Mouse (Mus musculus) spleen, postnatal 36 days (tissue): ENCODE measurements around the gene AC129217.1.

Source experiments
- DNase-seq, 2 experiments: peaks; one replicate each; pipeline ENCODE4 v3.0.0; 2022; ENCODE audit warnings: low spot score in 2 of 2, mixed read lengths in 1 of 2

Gene AC129217.1

DNA sequence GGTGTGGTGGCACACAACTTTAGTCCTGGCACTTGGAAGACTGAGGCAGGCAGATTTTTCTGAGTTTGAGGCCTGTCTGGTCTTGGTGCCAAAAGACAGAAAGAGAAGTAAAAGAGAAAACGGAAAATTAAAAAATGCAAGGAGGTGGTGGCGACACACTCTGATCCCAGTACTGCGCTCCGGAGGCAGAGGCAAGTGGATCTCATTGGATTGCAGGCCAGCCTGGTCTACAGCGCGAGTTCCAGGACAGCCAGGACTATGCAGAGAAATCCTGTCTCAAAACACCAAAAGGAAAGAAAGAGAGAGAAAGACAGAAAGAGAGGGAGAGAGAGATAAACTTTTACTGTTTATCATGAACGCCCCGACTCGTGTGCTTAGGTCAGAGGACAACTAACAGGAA, 41.3 kb downstream of the AC129217.1 start:
- DNase-seq, result no peak

DNA sequence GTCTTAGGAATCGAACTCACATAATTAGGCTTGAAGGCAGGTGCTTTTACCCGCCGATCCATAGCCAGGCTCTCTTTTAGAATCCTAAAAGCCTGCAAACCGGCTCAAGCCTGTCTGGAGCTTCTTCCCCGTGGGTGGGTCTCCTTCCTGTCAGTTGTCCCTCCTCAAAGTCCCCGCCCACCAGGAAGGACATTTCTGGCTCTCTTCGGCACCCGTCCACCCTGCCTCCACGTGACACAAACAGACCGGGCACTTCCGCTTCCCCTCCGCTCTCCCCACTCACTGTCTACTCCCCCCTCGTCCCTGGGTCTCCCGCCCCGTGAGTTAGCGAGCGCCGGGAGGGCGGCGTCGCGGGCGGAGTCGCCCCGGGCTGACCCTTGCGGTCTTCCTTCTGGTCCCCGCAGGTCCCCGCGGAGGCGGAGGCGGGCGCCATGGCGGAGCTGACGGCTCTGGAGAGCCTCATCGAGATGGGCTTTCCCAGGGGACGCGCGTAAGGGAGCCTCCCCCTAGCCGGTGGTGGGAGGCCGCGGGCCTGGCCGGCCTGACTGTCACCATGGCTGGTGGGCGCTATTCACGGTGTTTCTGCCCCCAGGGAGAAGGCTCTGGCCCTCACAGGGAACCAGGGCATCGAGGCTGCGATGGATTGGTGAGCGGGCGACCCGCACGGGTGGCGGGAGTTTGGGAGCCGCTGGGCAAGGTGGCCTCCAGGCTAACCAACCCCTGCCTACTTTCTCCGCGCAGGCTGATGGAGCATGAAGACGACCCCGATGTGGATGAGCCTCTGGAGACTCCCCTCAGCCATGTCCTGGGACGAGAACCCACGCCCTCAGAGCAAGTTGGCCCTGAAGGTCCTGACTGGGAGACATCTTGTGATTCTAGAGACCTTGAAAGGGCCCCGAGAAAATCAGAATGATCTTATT, 42.0 kb downstream of the AC129217.1 start, which contains the start of gene Ubxn1:
Gene Ubxn1, plus strand, starts transcription at position 230 of the 920 bp plus-strand sequence.
- peak; percentile 96 to 97 for DNase-seq

DNA sequence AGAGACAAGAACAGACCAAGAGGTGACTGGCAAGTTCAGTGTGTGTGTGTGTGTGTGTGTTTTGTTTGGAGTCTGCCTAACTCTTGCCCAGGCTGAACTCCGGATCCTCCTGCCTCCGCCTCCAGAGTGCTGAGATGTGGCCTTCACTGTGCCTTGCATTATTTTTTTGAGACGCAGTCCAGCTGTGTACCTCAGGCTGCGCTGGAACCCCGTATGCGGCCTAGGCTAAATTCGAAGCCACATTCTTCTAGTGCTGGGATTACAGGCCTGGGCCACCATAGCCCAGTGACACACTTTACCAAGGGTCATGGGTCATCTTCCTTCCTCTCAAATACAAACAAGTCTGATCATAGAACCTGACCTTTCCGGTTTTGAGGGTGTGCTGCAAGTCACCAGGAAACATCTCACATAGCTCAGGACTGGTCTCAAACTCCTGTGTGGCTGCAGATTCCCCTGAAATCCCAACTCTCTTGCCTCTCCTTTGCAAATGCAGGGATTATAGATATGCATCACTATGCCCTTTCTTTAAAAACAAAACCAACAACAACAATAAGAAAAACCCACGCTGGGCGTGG, 42.8 kb downstream of the AC129217.1 start:
- DNase-seq, result no peak

DNA sequence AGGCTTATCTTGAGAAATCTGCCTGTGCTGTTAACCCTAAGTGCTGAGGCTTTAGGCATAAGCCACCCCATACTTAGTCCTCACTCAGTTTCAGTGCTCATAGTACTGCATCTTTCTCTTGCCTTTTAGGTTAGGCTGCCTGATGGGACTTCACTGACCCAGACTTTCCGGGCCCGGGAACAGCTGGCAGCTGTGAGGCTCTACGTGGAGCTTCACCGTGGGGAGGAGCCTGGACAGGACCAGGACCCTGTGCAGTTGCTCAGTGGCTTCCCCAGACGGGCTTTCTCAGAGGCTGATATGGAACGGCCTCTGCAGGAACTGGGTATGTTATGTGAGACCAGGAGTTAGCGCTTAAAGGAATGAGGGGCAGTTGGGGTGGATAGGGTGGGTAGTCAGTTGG, 45.5 kb downstream of the AC129217.1 start:
- no peak for DNase-seq

DNA sequence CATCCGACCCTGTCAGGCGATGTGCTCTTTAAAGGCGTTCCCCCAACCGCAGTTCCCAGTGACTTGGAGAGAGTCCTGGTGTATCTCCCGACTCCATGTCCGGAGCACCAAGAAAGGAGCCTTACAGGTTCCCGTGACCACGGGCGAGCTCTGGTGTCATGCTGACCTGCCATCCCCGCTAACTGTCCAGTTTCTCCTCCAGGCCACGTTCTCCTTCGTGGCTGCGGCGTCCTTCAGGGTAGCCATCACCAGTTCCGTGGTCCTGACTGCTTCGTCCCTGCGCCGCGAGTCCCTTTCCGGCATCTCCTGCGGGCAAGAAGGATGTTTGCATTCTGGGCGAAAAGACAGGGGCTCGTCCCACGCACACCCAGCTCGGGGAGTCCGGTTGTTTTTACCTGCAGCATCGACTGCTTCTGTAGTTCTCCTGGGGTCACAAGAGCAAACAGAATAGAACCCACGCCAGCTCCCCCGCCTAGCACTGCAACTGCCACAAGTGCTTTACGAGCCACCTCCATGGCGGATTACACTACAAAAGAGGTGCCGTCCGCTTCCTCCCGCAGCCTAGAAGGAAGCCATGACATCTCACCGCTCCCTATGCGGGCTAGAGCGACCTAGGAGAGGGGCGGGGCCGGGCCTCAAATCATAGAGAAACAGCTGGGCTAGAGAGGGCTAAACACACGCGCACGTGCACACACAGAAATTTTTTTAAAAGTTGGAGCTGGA, 50.9 kb downstream of the AC129217.1 start, which contains the start of gene Uqcc3:
Gene Uqcc3, minus strand, starts transcription at position 613 of the 723 bp plus-strand sequence.
- peak; percentile 89 to 91 for DNase-seq

DNA sequence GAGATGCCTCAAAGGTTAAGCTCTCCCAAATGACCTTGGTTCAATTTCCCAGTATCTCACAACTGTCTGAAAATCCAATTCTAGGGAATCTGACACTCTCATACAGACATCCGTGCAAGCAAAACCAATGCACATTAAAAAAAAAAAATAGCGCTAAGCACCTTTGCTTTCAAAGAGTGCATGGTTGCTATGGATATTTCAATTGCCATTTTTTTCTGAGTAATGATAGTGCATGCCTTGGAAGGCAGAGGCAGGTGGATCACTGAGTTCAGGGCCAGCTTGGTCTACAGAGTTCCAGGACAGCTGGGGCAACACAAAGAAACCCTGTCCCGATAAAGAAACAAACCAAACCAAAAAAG, 51.4 kb downstream of the AC129217.1 start:
- no peak for DNase-seq

DNA sequence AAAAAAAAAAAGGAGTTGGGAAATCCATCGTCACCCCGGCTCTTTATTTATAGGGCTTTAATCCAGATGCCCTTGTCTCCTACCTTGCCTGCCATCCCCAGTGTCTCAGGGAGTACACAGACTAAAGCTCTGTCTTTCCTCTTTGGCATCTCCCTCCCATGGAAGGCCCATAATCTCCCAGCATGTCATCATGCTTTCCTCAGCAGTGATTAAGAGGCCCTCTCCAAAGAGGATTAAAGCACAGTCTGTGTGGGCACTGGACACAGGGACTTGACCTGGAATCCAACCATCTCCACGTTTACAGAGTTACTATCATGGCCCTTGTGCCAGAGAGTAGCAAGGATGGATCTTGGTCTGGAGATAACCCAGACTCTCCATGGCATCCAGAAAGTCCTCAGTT, 54.0 kb downstream of the AC129217.1 start, which contains the start of the genes Lbhd1 and Gm49403:
Gene Lbhd1, plus strand, starts transcription at position 117 of the 400 bp plus-strand sequence.
Gene Gm49403, plus strand, starts transcription at position 315 of the 400 bp plus-strand sequence.
- DNase-seq, result no peak

DNA sequence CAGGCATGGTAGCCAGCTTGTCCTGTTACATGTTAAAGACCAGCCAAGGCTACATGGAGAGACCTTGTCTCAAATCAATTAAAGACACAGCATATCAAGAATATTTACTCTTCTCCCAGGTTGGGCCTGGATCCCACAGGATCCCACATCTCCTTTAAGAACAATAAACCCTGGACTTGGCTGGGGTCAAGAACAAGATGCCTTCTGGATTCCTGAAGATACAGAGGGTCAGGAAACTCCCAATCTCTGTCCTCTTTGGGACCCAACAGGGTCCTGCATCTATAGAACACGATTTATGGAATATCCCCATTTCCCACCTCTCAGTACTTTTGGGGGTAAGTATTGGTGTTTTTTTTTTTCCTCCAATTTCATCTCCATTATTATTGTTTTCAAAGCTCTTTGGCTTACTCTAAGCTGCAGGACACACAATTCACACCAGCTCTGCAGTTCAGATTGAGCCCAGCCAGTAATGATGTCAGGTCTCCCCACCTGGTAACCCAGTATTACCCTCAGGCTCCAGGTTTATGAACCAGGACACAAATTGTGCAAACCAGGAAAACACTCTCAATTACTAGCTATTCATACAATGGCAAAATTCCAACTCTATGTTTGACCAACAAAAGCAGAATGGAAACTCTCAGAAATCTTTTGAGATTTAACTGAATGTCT, 57.5 kb downstream of the AC129217.1 start:
- no peak for DNase-seq

DNA sequence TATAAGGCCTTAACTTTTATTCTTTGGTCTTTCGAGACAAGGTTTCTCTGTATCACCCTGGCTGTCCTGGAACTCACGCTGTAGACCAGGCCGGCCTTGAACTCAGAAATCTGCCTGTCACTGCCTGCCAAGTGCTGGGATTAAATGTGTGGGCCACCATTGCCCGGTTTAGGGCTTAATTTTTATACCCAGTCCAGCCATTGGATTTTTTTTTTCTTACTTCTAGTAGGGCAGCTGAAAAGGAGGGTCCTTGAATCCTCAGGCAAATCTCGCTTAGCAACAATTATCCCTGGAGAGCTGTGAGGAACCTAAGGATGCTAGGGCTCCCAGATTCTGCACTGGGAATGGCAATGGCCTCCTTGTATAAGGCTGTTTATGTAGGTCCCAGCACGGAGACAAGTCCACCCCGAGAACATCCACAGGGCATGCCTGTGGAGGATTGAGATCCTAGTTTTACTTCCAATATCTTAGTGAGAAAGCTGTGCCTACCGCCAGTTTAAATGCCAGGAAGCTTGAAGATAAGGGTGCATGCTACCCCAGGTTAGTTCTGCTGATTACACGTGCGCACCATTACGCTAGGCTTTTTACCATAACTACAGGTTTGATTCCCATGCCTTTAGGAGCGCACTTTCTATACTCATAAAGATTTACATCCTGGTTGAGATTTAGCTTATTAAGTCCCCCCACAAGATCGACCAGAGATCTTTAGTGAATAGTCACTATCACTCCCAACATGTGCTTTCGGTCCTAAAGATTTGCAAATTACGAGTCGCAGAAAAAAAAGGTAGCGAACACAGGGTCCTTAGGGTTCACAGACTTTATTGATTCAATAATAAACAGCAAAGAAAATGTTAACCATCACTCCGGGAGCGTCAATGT, 58.3 kb downstream of the AC129217.1 start:
- no peak for DNase-seq

DNA sequence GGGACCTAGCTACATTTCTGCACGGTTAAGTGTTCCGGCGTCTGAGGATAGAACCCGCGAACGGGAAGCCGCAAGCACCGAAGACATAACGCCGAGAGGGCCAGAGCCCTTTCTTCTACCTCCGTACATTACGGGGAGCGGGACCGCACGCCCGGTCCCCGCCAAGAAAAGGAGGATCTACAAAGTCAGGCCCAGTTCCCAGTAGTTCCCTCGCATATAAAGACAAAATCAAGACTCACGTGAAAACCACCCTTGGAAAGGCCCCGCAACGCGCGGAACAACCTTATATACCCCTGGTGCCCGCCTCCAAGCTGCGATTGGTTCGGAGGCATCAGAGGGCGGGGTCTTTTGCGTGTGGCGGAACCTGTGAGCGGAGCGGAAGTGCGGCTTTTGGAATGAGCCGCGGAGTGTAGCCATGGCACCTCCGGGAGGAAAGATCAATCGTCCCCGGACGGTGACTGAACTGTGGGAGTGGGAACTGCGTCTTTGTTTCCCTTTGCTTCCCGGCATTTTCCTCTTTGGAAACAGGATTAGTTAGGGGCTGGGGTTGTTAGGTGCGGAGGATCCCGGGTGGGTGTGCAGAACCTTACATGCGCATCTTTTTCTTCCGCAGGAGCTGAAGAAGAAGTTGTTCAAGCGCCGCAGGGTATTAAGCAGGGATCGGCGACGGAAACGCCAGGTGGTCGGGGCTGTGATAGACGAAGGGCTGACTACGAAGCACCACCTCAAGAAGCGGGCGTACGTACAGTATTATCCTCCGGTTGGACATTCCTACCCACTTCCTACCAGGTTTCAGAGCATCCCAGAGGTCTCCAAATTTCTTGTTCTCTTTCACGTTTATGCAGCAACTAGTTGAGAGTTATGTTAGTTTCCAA, 59.2 kb downstream of the AC129217.1 start, which contains the start of the genes 1810009A15Rik and Gm49416:
Gene 1810009A15Rik, plus strand, starts transcription at position 343 of the 875 bp plus-strand sequence.
Gene Gm49416, plus strand, starts transcription at position 416 of the 875 bp plus-strand sequence.
- peak; percentile 94 to 97 for DNase-seq
